Mouse (Mus musculus) thymus, adult 2 months (tissue): ENCODE results near the gene Cmtm2a.

ENCODE experiments used
- CTCF ChIP-seq: fragments of 200-500 bp; IDR thresholded peaks from 2 replicates; pipeline ENCODE4 v1.5.1; 2012; ENCODE audit warnings: mild to moderate bottlenecking, control low read depth, low read length, moderate library complexity, borderline replicate concordance; ENCODE audit not compliant: control insufficient read depth, poor library complexity, insufficient read depth; ENCODE audit errors: extremely low read depth
- POLR2A ChIP-seq: fragments of 200-500 bp; IDR thresholded peaks from 2 replicates; pipeline ENCODE4 v1.6.1; 2012; ENCODE audit warnings: mild to moderate bottlenecking, low read length, control low read depth, moderate library complexity; ENCODE audit not compliant: control insufficient read depth, poor library complexity, insufficient read depth; ENCODE audit errors: extremely low read depth

DNA sequence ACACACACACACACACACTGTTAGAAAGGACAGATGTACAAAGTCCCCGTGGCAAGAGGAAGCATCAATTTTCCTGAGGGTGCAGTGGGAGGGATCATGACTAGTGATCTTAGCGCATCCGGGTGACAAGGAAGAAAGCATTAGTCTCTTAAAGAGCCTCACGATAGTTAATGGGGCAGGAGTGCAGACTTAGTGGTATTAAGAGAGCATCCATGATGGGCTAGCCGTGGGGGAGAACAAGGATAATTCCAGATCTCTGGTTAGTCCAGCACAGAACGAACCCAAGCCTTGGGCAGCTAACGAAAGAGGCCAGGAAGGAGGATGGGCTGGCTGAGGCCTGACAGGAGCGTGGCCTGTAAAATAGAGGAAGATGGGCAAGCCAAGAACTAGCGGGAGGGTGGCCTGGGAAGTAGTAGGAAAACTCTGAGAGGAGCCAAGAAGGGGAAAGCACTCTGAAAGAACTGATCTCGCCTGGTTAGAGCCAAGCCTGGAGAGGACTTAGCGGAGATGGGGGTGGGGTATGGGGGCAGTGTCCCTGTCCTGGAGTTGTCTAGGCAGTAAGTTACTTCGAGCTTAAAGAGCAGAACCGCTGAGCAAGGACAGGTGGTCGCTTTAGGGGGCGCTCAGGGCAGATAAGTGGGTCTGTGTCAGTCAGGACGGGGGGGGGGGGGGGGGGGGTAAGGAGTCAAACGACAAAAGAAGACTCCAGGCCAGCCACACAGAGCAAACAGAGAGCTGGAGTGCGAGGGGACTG is 46.4 kb upstream of the Cmtm2a start, which contains the start of gene Cmtm3:
- no peak for TF ChIP-seq CTCF
- no peak for TF ChIP-seq POLR2A
